Mouse (Mus musculus) layer of hippocampus, adult 6 months (tissue): ENCODE data around the gene Aspg. TPM values are rescaled to one million over a fixed set of nuclear protein-coding genes. Genes with fewer than 3 reads are reported as not detected.
A peak's percentile ranks its signal among the peaks of the same experiment; 100 is the strongest.

Experiments
- long read RNA-seq, 2 experiments: library from polyadenylated mRNA; unstranded; transcript quantifications; one replicate each; pipeline ENCODE4 v2.0.0; 2019 to 2020
- microRNA-seq: library from miRNA; unstranded; fragments of <30 nt; microRNA quantifications from one replicate; pipeline ENCODE4 v1.2.0, GENCODE M21; 2020
- polyA plus RNA-seq: library from polyadenylated mRNA; unstranded; fragments of <200 nt; fragmentation: Nextera tagmentation; gene quantifications from 2 replicates; pipeline ENCODE4 v1.2.3, GENCODE M21; 2021

Gene Aspg
- polyA plus RNA-seq, result 1.0 and 1.6 TPM in 2 replicates
- long read RNA-seq, experiment 1, transcript Aspg-201 (15 exons, 2,722 nt), result major isoform, 5 of 5 reads
- long read RNA-seq, experiment 1, partial matches to known transcripts, result 0 of 5 reads
- long read RNA-seq, experiment 1, other reads (novel, unspliced or antisense), result 0 of 5 reads
- long read RNA-seq, experiment 2, transcript Aspg-201 (15 exons, 2,722 nt), result major isoform, 5 of 11 reads
- long read RNA-seq, experiment 2, partial matches to known transcripts, result 3 of 11 reads
- long read RNA-seq, experiment 2, other reads (novel, unspliced or antisense), result 3 of 11 reads

GRCm38 (mm10) chr12:112106541-112106971 is at the start of gene Aspg:
TSS of gene Aspg (plus strand) at chr12:112106679.

GRCm38 (mm10) chr12:112145875-112146651 is 39.6 kb downstream of the Aspg start, which contains the start of gene Kif26a:
TSS of gene Kif26a (plus strand) at chr12:112146208.

Small RNA genes lying within 50 kb of the gene (microRNA-seq; reads per million reads assigned to microRNA genes)
- gene Mir203 (15.2 reads per million, percentile 38 among the genes with 10 or more reads in this experiment), gene Mir3073a (not detected), gene Mir3073b (not detected)

Other genes starting within 250 kb of the Aspg start
- 13.1 and 15.3 TPM in 2 replicates for gene Ppp1r13b, start 198.6 kb upstream of the Aspg start, polyA plus RNA-seq
- 1,110 and 1,279 TPM in 2 replicates for gene Atp5mpl, start 139.7 kb upstream of the Aspg start, polyA plus RNA-seq
- 0.05 and 0.11 TPM in 2 replicates for gene Tdrd9, start 135.1 kb upstream of the Aspg start, polyA plus RNA-seq
- gene Rd3l, start 125.4 kb upstream of the Aspg start, polyA plus RNA-seq, result 0.54 and 1.1 TPM in 2 replicates
- gene Kif26a, start 39.5 kb downstream of the Aspg start, polyA plus RNA-seq, result 0.25 and 0.43 TPM in 2 replicates